Comparison of ENCODE assay signal across 8 mouse cellular contexts in the genomic region with DNA sequence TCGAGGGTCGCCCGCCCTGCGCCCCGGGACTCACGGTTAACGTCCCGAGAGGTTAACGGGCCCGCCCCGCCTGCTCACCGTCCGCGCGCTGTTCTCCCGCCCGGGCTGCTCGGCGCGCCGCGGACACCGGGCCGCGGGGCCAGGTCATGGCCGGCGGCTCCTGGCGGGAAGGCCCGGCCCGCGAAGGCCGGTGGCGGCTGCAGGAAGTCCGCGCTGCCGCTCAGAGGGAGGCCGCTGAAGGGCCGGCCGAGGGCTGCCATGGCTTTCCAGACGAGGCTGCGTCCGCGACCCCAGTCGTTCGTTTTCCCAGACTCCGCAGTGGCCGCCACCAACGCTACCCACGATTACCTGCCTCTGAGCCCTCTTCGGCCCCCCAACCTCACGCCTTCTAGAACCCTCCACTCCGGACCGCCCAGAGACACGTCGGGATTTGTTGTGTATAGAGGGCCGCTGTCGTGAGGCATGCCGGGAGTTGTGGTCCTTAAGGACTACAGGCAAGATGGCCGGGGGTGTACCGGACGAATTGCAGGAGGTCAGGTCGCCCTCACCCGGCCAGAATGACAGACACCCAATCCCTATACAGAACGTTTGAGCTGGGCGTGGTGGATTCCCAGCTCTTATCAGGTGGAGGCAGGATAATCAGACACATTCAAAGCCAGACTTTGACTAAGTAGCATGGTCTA. TPM values are rescaled to one million over a fixed set of nuclear protein-coding genes. Genes with fewer than 3 reads are reported as not detected.
DNase-seq lines count a peak whose midpoint lies in the region; ATAC-seq lines count a peak whose summit lies in the region.

A gene (minus strand): TSS at position 389 of the 683 bp plus-strand sequence.

- H3K4me3 ChIP-seq in brown adipose tissue, adult 24 weeks (ENCODE audit: insufficient read depth, low read depth, low read length): peak within 1 kb of the TSS; percentile 95
- peak within 1 kb of the TSS; percentile 77 for H3K4me3 ChIP-seq in heart, embryonic 13.5 days
- H3K4me3 ChIP-seq in liver, embryonic 13.5 days (replicated peaks): peak within 1 kb of the TSS; percentile 91
- peak within 1 kb of the TSS; percentile 90 for H3K4me3 ChIP-seq in stomach, embryonic 16.5 days (replicated peaks; ENCODE audit: low read length)

- no peaks in the 10 kb centered on the region for H3K27me3 ChIP-seq in heart, embryonic 13.5 days (replicated peaks)
- H3K27me3 ChIP-seq in liver, embryonic 13.5 days: no peaks in the 10 kb centered on the region
- no peaks in the 10 kb centered on the region for H3K27me3 ChIP-seq in stomach, embryonic 16.5 days (ENCODE audit: control insufficient read depth, insufficient read depth, low read length)

- peak; percentile 91 for DNase-seq in CD4-positive, CD25-positive, alpha-beta regulatory T cell, adult 2 months (ENCODE audit: low read depth, low spot score)
- peak; percentile 78 for DNase-seq in fat pad, adult 2 months (ENCODE audit: extremely low read depth, low read depth, low spot score)
- peak; percentile 96 for DNase-seq in kidney, postnatal 14 days
- peak; percentile 93 for DNase-seq in liver, embryonic 13.5 days
- DNase-seq in neural tube, embryonic 10.5 days (ENCODE audit: extremely low spot score, low spot score): peak; percentile 89

- peaks cover 17% of the 10 kb centered on the region for H3K36me3 ChIP-seq in heart, embryonic 13.5 days
- H3K36me3 ChIP-seq in liver, embryonic 13.5 days: peaks cover 19% of the 10 kb centered on the region
- H3K36me3 ChIP-seq in stomach, embryonic 16.5 days (ENCODE audit: control insufficient read depth, insufficient read depth, low read length): peaks cover 10% of the 10 kb centered on the region

- peak within 1 kb of the TSS; percentile 94 for H3K27ac ChIP-seq in brown adipose tissue, adult 24 weeks (replicated peaks; ENCODE audit: low read depth, low read length)
- H3K27ac ChIP-seq in heart, embryonic 13.5 days (replicated peaks): peak within 1 kb of the TSS; percentile 79
- peak within 1 kb of the TSS; percentile 87 for H3K27ac ChIP-seq in liver, embryonic 13.5 days
- H3K27ac ChIP-seq in stomach, embryonic 16.5 days (ENCODE audit: low read length): peak within 1 kb of the TSS; percentile 63

- H3K9ac ChIP-seq in heart, embryonic 13.5 days: peak within 1 kb of the TSS; percentile 95
- peak within 1 kb of the TSS; percentile 92 for H3K9ac ChIP-seq in liver, embryonic 13.5 days
- H3K9ac ChIP-seq in stomach, embryonic 16.5 days (ENCODE audit: low read length): peak within 1 kb of the TSS; percentile 96

- WGBS in heart, embryonic 13.5 days: under 1% methylated on average over 46 of the region's 65 CpGs
- WGBS in liver, embryonic 13.5 days (ENCODE audit: insufficient replicate concordance): under 1% methylated on average over 65 of the region's 65 CpGs
- under 1% methylated on average over 54 of the region's 65 CpGs for WGBS in stomach, embryonic 16.5 days

- H3K4me1 ChIP-seq in brown adipose tissue, adult 24 weeks (ENCODE audit: control insufficient read depth, insufficient read depth, insufficient read length, low read length): peaks cover 8% of the 10 kb centered on the region; the same call in 1 of the 2 replicates
- peaks cover 29% of the 10 kb centered on the region for H3K4me1 ChIP-seq in heart, embryonic 13.5 days
- H3K4me1 ChIP-seq in liver, embryonic 13.5 days (replicated peaks): peaks cover 39% of the 10 kb centered on the region
- peaks cover 17% of the 10 kb centered on the region for H3K4me1 ChIP-seq in stomach, embryonic 16.5 days (ENCODE audit: control insufficient read depth, insufficient read depth, low read length)

- peak within 1 kb of the TSS; percentile 90 for H3K4me2 ChIP-seq in heart, embryonic 13.5 days
- H3K4me2 ChIP-seq in liver, embryonic 13.5 days: peak within 1 kb of the TSS; percentile 83
- H3K4me2 ChIP-seq in stomach, embryonic 16.5 days (ENCODE audit: low read depth, low read length): peak within 1 kb of the TSS; percentile 80

- ATAC-seq in heart, embryonic 13.5 days (ENCODE audit: extremely low read depth, insufficient number of reproducible peaks, low FRiP score, low TSS enrichment): peak; percentile 92
- peak; percentile 97 for ATAC-seq in liver, embryonic 13.5 days (ENCODE audit: low read depth)
- ATAC-seq in stomach, embryonic 16.5 days (ENCODE audit: insufficient read depth, low FRiP score): peak; percentile 99

- no peaks in the 10 kb centered on the region for H3K9me3 ChIP-seq in heart, embryonic 13.5 days
- no peaks in the 10 kb centered on the region for H3K9me3 ChIP-seq in liver, embryonic 13.5 days (replicated peaks)
- H3K9me3 ChIP-seq in stomach, embryonic 16.5 days (replicated peaks; ENCODE audit: control insufficient read depth, low read length): no peaks in the 10 kb centered on the region

RNA-seq across cellular contexts. Expression of the gene that starts here (rescaled TPM):
- polyA plus RNA-seq in brown adipose tissue, adult 24 weeks (2012; ENCODE audit: insufficient read depth, insufficient read length, missing spikeins): 6.7 and 15.8 TPM in 2 replicates
- 11.4 and 11.9 TPM in 2 replicates for polyA plus RNA-seq in heart, embryonic 13.5 days (2015; fragmentation: Nextera tagmentation; extraction: Ambion mirVana)
- polyA plus RNA-seq in liver, embryonic 13.5 days (2015; fragmentation: Nextera tagmentation; extraction: Ambion mirVana): 8.6 and 11.4 TPM in 2 replicates
- 13.3 and 13.8 TPM in 2 replicates for polyA plus RNA-seq in stomach, embryonic 16.5 days (2015; fragmentation: Nextera tagmentation; extraction: Ambion mirVana)

Comparison
In these comparisons a context has a peak if more than half of its experiments do, and no peak if none do; other contexts are left out.
1. Peak in every context shown above with its lines: DNase-seq, ATAC-seq, H3K4me3 ChIP-seq and H3K27ac ChIP-seq.